Mouse (Mus musculus) embryonic facial prominence, embryonic 11.5 days (tissue): ENCODE data around the gene Kl. TPM values are rescaled to one million over a fixed set of nuclear protein-coding genes. Genes with fewer than 3 reads are reported as not detected.

Source experiments
- ATAC-seq: fragments of 200-750 bp; cut with Nextera tagmentation; replicated peaks from 2 replicates; pipeline ENCODE4 v1.8.0; 2017; ENCODE audit warnings: low read depth; ENCODE audit not compliant: insufficient number of reproducible peaks, low FRiP score, low TSS enrichment
- DNase-seq: peaks from one replicate; pipeline ENCODE4 v3.0.0-alpha.2; 2015; ENCODE audit warnings: low spot score
- H3K27ac ChIP-seq: fragments of 300-500 bp; sonication (generic); replicated peaks from 2 replicates; pipeline ENCODE4 v1.5.1; 2014; ENCODE audit warnings: mild to moderate bottlenecking, low read depth, low read length, control low read depth
- H3K27me3 ChIP-seq: fragments of 300-500 bp; sonication (generic); 2 replicates; pipeline ENCODE4 v1.6.1; 2014; ENCODE audit warnings: mild to moderate bottlenecking, low read length, moderate library complexity, mixed read lengths; ENCODE audit not compliant: control insufficient read depth, insufficient read depth
- H3K36me3 ChIP-seq: fragments of 300-500 bp; sonication (generic); replicated peaks from 2 replicates; pipeline ENCODE4 v1.6.1; 2014; ENCODE audit warnings: low read depth, mild to moderate bottlenecking, low read length, moderate library complexity, mixed read lengths; ENCODE audit not compliant: control insufficient read depth, insufficient read depth
- H3K4me1 ChIP-seq: fragments of 300-500 bp; sonication (generic); 2 replicates; pipeline ENCODE4 v1.6.1; 2014; ENCODE audit warnings: low read length, mixed read lengths; ENCODE audit not compliant: control insufficient read depth, insufficient read depth
- H3K4me2 ChIP-seq: fragments of 300-500 bp; sonication (generic); 2 replicates; pipeline ENCODE4 v1.6.1; 2014; ENCODE audit warnings: low read depth, mild to moderate bottlenecking, control low read depth, low read length, moderate library complexity
- H3K4me3 ChIP-seq: fragments of 300-500 bp; sonication (generic); 2 replicates; pipeline ENCODE4 v1.5.1; 2014; ENCODE audit warnings: low read depth, low read length, control low read depth
- H3K9ac ChIP-seq: fragments of 300-500 bp; sonication (generic); replicated peaks from 2 replicates; pipeline ENCODE4 v1.6.1; 2014; ENCODE audit warnings: mild to moderate bottlenecking, control low read depth, low read length
- H3K9me3 ChIP-seq: fragments of 300-500 bp; sonication (generic); replicated peaks from 2 replicates; pipeline ENCODE4 v1.6.1; 2016; ENCODE audit warnings: mild to moderate bottlenecking, low read length, inconsistent platforms, mixed read lengths; ENCODE audit not compliant: control insufficient read depth
- WGBS: fragments of 180-500 bp; shearing (Covaris S2); extraction: QIAGEN DNeasy Blood & Tissue Kit; methylation state at CpG from one replicate; pipeline ENCODE4 v1.1.7; 2014; 5-methylcytosine and 5-hydroxymethylcytosine counted together
- polyA plus RNA-seq: library from polyadenylated mRNA; unstranded; fragments of >200 nt; fragmentation: Nextera tagmentation; extraction: Ambion mirVana; gene quantifications from 2 replicates; pipeline ENCODE4 v1.2.1, GENCODE M21; 2014

The Kl gene
- 0.15 TPM in 1 of 2 replicates, not detected in the other for polyA plus RNA-seq

DNA sequence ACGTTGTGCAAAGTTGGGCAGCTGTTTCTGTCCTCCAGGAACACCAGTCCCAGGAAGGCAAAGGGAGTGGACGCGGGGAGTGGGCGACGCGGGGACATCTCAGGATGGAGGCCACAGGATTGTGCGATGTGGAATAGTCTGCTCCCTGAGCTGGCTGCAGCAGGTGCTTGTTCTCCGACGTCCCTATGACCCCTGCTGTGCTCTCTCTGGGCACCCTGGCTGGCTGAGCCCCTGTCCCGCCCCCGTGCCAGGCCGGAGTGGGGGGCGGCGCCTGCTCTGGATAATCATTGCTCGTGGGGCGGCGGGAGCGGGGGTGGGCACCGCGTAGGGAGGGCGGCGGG is at the start of gene Kl:
Gene Kl (plus strand): TSS at position 280 of the 341 bp plus-strand sequence.
- Histone ChIP-seq H3K9ac (peak within 1 kb of the TSS; percentile 46), H3K27ac (no peak within 1 kb of the TSS), H3K4me2 (peak within 1 kb of the TSS; percentile 81), H3K9me3 (no peaks in the 10 kb centered on the region), H3K4me3 (peak within 1 kb of the TSS; percentile 45), H3K27me3 (peaks cover 27% of the 10 kb centered on the region), H3K4me1 (peaks cover 7% of the 10 kb centered on the region), H3K36me3 (no peaks in the 10 kb centered on the region)
- DNase-seq = no peak
- WGBS = 2% methylated on average over 14 of the region's 22 CpGs
- ATAC-seq = 0 out of 2 replicates have a peak, but pooled peaks have one; percentile 14

DNA sequence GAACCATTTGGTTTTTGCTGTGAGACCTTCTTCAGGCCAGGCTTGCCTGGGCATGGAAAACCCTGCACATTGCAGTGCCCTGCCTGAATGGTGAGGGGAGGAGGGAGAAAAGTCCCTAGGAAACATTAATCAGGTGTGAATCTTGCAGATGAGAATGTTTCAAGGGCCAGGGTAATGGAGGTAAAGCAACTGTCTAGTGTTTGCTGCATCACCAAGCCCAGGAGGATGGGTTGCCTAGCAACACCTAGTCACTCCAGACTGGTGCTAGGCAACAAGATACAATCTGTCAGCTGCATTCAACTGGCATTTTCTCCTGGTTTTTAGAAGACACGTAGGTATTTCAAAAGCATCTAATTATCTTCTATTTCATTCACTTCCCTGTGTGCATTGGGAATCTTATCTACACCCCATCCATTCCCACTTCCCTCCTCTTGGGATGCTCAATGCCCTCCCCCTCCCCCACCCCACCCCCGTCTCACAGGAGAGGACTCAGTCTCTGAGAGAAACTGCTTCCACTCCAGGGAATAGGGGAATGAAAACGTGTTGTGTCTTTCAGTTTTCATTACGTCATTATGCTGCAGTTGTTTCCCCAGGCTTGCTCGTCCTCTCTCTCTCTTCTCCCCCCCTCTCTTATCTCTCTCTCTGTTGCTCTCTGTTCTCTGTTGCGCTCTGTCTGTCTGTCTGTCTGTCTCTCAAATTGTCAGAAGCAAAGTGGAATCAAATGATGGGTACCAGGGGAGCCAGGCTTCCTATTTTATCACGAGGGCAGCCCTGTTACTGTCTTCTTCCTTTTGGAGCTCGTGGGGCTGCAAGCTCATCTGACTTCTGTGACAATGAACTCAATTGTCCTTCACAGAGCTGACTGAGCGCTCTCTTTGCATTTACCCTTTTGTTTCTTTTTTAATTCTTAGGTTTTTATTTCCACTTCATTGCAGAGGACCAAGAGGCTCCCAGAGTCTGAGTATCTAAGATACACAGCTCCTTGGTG is 46.1 kb upstream of the Kl start:
- no peak overlapping the region for H3K4me2 ChIP-seq
- H3K27me3 ChIP-seq = no peaks in the 10 kb centered on the region
- H3K36me3 ChIP-seq = no peaks in the 10 kb centered on the region
- 23% methylated on average over 9 of the region's 9 CpGs for WGBS
- no peak overlapping the region for H3K27ac ChIP-seq
- no peak overlapping the region for H3K4me3 ChIP-seq
- no peak overlapping the region for H3K9ac ChIP-seq
- no peaks in the 10 kb centered on the region for H3K9me3 ChIP-seq
- DNase-seq = peak; percentile 60
- ATAC-seq = peak; percentile 87
- no peaks in the 10 kb centered on the region for H3K4me1 ChIP-seq

DNA sequence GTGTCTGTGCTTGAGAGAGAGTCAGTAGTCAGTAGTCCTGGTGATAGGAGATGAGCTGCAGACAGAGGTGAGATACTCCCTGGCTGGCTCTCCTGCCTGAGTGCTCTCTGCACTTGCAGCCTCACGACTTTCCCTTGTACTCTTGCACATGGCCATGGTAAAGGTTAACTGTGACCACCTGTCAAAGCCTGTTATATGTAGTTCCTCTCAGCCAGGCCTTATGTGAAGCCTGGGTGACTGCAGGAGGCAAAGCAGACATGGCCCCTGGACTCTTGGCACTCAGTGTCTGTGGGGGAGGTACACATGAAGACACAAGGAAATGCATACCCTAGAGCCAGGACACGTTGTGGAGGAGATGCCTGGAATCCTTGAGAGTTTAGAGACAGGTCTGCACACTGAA is 40.3 kb upstream of the Kl start:
- Histone ChIP-seq H3K4me2 (no peak overlapping the region), H3K4me1 (no peaks in the 10 kb centered on the region), H3K27me3 (no peaks in the 10 kb centered on the region), H3K4me3 (no peak overlapping the region), H3K9ac (no peak overlapping the region), H3K9me3 (no peaks in the 10 kb centered on the region), H3K27ac (no peak overlapping the region), H3K36me3 (no peaks in the 10 kb centered on the region)
- DNase-seq (no peak), ATAC-seq (no peak)
- WGBS = 5% methylated on average over 2 of the region's 2 CpGs

DNA sequence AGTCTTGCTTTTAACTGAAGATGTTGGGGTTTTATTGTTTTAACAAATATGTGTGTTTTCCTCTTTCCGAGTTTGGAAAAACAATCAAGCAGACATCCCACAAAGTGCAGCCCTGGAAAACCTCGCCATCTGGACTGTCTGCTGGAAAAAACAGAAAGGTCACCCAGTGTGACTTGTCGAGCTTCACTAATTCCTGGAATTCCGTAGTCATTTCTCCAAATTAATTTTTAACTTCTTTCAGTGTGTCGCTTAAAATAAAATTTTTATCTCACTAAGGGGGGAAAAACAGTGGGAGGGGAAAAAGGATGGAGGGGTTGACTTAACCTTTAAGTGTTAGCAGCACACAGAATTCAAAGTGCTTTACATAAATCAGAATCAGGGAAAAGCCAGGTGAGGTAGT is 39.8 kb upstream of the Kl start:
- Histone ChIP-seq H3K9ac (no peak overlapping the region), H3K9me3 (no peaks in the 10 kb centered on the region), H3K27ac (no peak overlapping the region), H3K4me3 (no peak overlapping the region), H3K27me3 (no peaks in the 10 kb centered on the region), H3K4me1 (no peaks in the 10 kb centered on the region), H3K4me2 (no peak overlapping the region), H3K36me3 (no peaks in the 10 kb centered on the region)
- DNase-seq = no peak
- 27% methylated on average over 5 of the region's 5 CpGs for WGBS
- no peak for ATAC-seq

DNA sequence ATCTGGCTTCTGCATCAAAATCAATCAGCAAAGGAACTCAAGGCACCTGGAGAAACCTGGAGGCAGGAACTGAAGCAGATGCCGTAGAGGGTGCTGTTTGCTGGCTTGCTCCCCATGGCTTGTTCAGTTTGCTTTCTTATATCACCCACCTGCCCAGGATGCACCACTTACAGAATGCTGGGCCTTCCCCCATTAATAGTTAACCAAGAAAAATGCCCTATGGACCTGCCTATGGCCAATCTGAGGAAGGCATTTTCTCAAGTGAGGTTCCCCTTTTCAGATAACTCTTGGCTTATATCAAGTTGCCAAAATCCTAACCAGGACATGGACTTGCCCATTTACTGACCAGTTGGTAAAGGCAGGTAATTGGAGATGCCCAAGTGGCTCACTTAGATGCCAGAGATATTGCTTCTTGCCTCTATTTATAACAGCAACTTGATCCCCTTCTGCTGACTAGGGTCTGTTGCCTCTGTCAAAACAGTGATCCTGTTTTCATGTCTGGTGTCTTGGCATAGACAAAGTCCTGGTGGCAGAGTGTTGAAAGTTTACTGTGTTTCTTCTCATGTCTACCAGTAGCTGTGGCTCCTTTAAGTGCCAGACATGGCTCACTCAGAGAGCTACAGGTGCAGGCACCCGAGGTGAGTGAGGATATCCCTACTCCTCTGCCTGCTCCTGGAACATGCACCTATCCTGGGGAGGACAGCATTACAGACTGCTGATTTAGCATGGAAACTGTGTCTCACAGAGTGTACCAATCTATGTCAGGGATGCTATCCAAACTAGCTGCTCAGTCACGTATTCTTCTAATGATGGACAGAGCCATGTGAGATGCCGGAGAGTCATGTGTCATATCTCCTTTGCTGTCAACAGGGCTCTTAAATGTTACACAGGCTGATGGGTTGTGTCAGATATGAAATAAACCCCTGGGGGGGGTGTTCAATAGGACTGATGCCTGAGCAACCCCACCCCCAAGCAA is 37.0 kb upstream of the Kl start:
- DNase-seq (no peak), ATAC-seq (no peak)
- 81% methylated on average over 4 of the region's 4 CpGs for WGBS
- no peak overlapping the region for H3K9ac ChIP-seq
- H3K27ac ChIP-seq = no peak overlapping the region
- no peaks in the 10 kb centered on the region for H3K4me1 ChIP-seq
- H3K4me3 ChIP-seq = no peak overlapping the region
- H3K36me3 ChIP-seq = no peaks in the 10 kb centered on the region
- H3K4me2 ChIP-seq = no peak overlapping the region
- no peaks in the 10 kb centered on the region for H3K9me3 ChIP-seq
- H3K27me3 ChIP-seq = no peaks in the 10 kb centered on the region

DNA sequence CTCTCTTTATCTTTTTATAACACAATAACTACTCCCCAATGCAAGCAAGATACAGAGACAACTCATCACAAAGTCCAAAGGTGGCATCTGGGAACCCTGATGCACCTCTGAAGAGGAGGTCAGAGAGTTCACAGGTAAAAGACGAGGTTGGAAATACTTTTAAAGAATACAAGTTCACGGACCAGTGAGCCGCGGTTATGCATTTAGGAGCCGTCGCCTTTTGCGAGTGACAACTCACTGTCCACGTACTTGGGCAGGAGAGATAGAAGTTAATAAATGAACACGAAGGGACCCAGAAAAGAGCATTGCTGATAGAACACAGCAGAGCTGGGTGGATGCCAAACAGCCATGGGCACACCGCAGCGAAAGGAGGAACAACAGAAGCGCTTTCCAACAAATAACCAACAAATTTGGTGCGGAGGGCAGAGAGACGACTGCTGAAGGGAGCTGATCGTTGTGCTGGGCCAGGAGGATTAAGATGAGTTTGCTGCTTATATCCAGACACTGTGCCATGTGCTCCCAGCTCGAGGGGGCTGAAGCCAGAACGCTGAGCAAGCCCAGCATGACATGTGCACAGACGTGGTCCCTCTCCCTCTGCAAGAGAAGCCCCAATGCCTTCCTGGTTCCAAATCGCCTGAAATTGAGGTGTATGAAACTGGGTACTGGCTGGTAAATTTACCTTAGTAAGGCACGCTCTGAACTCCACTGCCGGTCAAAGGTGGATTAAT is 35.1 kb upstream of the Kl start:
- DNase-seq (no peak), ATAC-seq (no peak)
- Histone ChIP-seq H3K9me3 (no peaks in the 10 kb centered on the region), H3K4me1 (no peaks in the 10 kb centered on the region), H3K9ac (no peak overlapping the region), H3K4me3 (no peak overlapping the region), H3K4me2 (no peak overlapping the region), H3K27ac (no peak overlapping the region), H3K27me3 (no peaks in the 10 kb centered on the region), H3K36me3 (no peaks in the 10 kb centered on the region)
- WGBS = 82% methylated on average over 21 of the region's 21 CpGs

DNA sequence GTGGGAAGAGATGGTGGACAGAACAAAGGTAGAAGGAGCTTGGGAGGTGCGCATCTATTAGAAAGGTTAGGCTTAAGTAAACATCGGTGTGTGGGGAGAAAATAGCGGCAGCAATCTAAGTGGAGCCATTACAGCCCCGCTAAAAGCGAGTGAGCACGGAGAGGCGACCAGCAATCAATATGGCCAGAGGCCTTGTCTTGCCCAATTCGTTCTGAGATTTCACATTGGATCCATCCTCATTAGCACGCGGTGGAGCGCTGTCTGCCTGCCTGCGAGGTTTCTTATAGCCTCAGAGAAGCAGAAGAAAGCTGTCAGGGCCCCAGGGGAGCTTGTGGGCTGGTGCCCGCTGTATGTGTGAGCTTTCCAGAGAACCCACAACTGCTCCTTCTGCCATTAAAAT is 33.8 kb upstream of the Kl start:
- Histone ChIP-seq H3K9me3 (no peaks in the 10 kb centered on the region), H3K4me2 (no peak overlapping the region), H3K4me3 (no peak overlapping the region), H3K27ac (no peak overlapping the region), H3K9ac (no peak overlapping the region), H3K27me3 (no peaks in the 10 kb centered on the region), H3K36me3 (no peaks in the 10 kb centered on the region), H3K4me1 (no peaks in the 10 kb centered on the region)
- 75% methylated on average over 13 of the region's 13 CpGs for WGBS
- DNase-seq (no peak), ATAC-seq (no peak)
